Mouse (Mus musculus): ENCODE results near the gene Siah1a. TPM values are rescaled to one million over a fixed set of nuclear protein-coding genes. Genes with fewer than 3 reads are reported as not detected.

Siah1a gene
- total and polyA plus RNA-seq, 3 experiments, result 5.9 to 11.1 (median 8.0) TPM

DNA sequence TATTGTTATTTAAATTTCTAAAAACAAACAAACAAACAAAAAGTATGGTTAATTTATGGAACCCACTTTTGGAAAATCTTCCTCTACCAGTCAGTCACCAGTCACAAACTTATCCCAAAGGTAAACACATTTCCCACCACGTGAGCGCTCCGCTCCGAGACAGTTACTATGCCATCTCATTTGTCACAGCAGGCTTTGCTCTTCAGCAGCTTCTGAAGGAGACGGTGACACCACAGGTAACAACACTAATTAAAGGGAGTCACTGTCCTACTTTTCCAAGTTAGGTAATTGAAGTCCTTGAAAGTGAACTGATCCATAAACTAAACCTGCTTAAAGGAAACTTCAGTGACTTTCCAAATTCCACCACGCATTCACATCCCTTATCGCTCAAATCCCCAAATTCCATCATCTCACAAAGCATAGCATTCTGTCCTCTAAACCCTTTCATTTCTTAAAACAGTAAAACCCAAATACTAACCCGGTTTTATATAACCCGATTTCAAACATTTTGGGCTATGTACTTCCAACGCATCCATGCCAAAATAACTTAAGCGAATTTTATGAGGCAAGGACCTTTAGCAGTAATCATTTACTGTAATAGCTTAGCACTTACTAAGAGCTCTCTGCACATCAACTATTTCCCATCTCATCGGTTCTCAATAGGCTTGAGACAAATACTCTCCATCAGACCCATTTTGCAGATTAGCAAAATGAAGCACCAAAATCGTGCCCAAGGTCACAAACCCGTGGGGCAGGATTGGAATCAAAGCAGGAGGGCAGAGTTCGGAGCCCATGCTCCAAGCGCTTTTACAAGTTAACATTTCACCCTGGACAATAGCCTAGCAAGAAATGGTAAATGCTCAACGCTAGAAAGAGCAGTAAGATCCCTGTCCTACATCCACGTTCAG is 1.2 kb downstream of the Siah1a start:
- Histone ChIP-seq H3K27ac (ENCODE audit: insufficient read depth, low read depth) (no peak overlapping the region), H3K9ac (ENCODE audit: insufficient read depth, low read depth) (peak overlapping the region; percentile 98), H3K4me2 (ENCODE audit: insufficient read depth, low read depth, poor library complexity, severe bottlenecking) (peak overlapping the region; percentile 48), H3K36me3 (replicated peaks in 1 of 2; ENCODE audit: control insufficient read depth in 1 of 2, insufficient read depth in 1 of 2, low read length in 1 of 2) (no peaks in the 10 kb centered on the region), H3K79me2 (replicated peaks; ENCODE audit: control insufficient read depth, extremely low read depth, insufficient read depth, poor library complexity, severe bottlenecking) (peaks cover 38% of the 10 kb centered on the region), H3K4me3 (replicated peaks in 1 of 3; ENCODE audit: low read depth in 2 of 3, low read length in 2 of 3, poor library complexity in 1 of 3) (peak overlapping the region; percentile 80 to 89 (median 87)), H3K9me3 (replicated peaks; ENCODE audit: low read length) (no peaks in the 10 kb centered on the region), H3K4me1 (ENCODE audit: control insufficient read depth in 1 of 2, insufficient read depth in 2 of 2) (peaks cover 10 to 22% of the 10 kb centered on the region in 2 experiments; a peak in 3 of 4 replicates), H3K27me3 (replicated peaks) (peaks cover 1% of the 10 kb centered on the region)
- TF ChIP-seq JUND (conservative IDR thresholded peaks at IDR 0.05; ENCODE audit: low read depth, low read length) (no peak), POLR2AphosphoS2 (IDR thresholded peaks at IDR 0.05; ENCODE audit: low read depth, low read length) (no peak), USF2 (conservative IDR thresholded peaks at IDR 0.05; ENCODE audit: low read depth, low read length) (no peak), SMC3 (IDR thresholded peaks at IDR 0.05; ENCODE audit: low read depth, low read length) (no peak), JUN (IDR thresholded peaks at IDR 0.05; ENCODE audit: insufficient read depth, low read depth, low read length) (no peak), RCOR1 (conservative IDR thresholded peaks at IDR 0.05; ENCODE audit: low read depth, low read length) (no peak), EP300 (IDR thresholded peaks at IDR 0.05; ENCODE audit: low read length) (no peak), HCFC1 (IDR thresholded peaks at IDR 0.05; ENCODE audit: low read depth, low read length) (no peak), NELFE (IDR thresholded peaks at IDR 0.05; ENCODE audit: low read depth, low read length) (no peak)
- dilution Hi-C loops (cut with MboI; ENCODE audit: extremely low pct_ligation_motif_present, extremely low pct_unique_long_range_greater_than_20kb, low sequenced_read_pairs), result no loop called here
- in situ Hi-C loops (cut with MboI; ENCODE audit: low pct_ligation_motif_present, low pct_unique_long_range_greater_than_20kb, low sequenced_read_pairs), result no loop called here
- DNase-seq (ENCODE audit: extremely low read depth), result no peak

- no peak overlapping the region for H3K4me2 ChIP-seq (ENCODE audit: insufficient read depth, low read depth, poor library complexity, severe bottlenecking)
- H3K79me2 ChIP-seq (replicated peaks; ENCODE audit: control insufficient read depth, extremely low read depth, insufficient read depth, poor library complexity, severe bottlenecking), result peaks cover 45% of the 10 kb centered on the region
- peaks cover 10 to 22% of the 10 kb centered on the region in 2 experiments; a peak in 3 of 4 replicates for H3K4me1 ChIP-seq (ENCODE audit: control insufficient read depth in 1 of 2, insufficient read depth in 2 of 2)
- no peak overlapping the region for H3K9ac ChIP-seq (ENCODE audit: insufficient read depth, low read depth)
- H3K36me3 ChIP-seq (replicated peaks in 1 of 2; ENCODE audit: control insufficient read depth in 1 of 2, insufficient read depth in 1 of 2, low read length in 1 of 2), result no peaks in the 10 kb centered on the region
- TF ChIP-seq NELFE (IDR thresholded peaks at IDR 0.05; ENCODE audit: low read depth, low read length) (no peak), EP300 (IDR thresholded peaks at IDR 0.05; ENCODE audit: low read length) (no peak), TBP (conservative IDR thresholded peaks at IDR 0.05; ENCODE audit: low read depth, low read length) (no peak), USF2 (conservative IDR thresholded peaks at IDR 0.05; ENCODE audit: low read depth, low read length) (no peak), MEF2A (IDR thresholded peaks at IDR 0.05; ENCODE audit: borderline replicate concordance, low read depth, low read length) (no peak), PAX5 (IDR thresholded peaks at IDR 0.05; ENCODE audit: low read length) (no peak), MAZ (IDR thresholded peaks at IDR 0.05; ENCODE audit: low read depth, low read length) (no peak), MAX (IDR thresholded peaks at IDR 0.05; ENCODE audit: low read length) (no peak), SMC3 (IDR thresholded peaks at IDR 0.05; ENCODE audit: low read depth, low read length) (no peak), GABPA (IDR thresholded peaks at IDR 0.05; ENCODE audit: insufficient replicate concordance, low read depth, low read length) (no peak), POLR2A (IDR thresholded peaks at IDR 0.05; ENCODE audit: low read depth, low read length) (no peak), E2F4 (IDR thresholded peaks at IDR 0.05; ENCODE audit: insufficient replicate concordance, low read depth, low read length) (no peak), ZMIZ1 (IDR thresholded peaks at IDR 0.05; ENCODE audit: low read depth, low read length) (no peak), SIN3A (IDR thresholded peaks at IDR 0.05; ENCODE audit: low read length) (no peak), RAD21 (IDR thresholded peaks at IDR 0.05; ENCODE audit: low read depth, low read length) (no peak), HCFC1 (IDR thresholded peaks at IDR 0.05; ENCODE audit: low read depth, low read length) (no peak)
- DNase-seq (ENCODE audit: extremely low read depth), result no peak
- H3K4me3 ChIP-seq (replicated peaks in 1 of 3; ENCODE audit: low read depth in 2 of 3, low read length in 2 of 3, poor library complexity in 1 of 3), result no peak overlapping the region
- no peak overlapping the region for H3K27ac ChIP-seq (ENCODE audit: insufficient read depth, low read depth)
- no peaks in the 10 kb centered on the region for H3K27me3 ChIP-seq (replicated peaks)
- no peaks in the 10 kb centered on the region for H3K9me3 ChIP-seq (replicated peaks; ENCODE audit: low read length)
- in situ Hi-C loops (cut with MboI; ENCODE audit: low pct_ligation_motif_present, low pct_unique_long_range_greater_than_20kb, low sequenced_read_pairs), result no loop called here
- dilution Hi-C loops (cut with MboI; ENCODE audit: extremely low pct_ligation_motif_present, extremely low pct_unique_long_range_greater_than_20kb, low sequenced_read_pairs), result no loop called here
Measured at GRCm38 (mm10) chr8:86742605-86743345, 3.0 kb downstream of the Siah1a start.

Data from CH12.LX (cell line).